Mouse (Mus musculus) embryonic facial prominence, embryonic 10.5 days (tissue): Measurements from ENCODE around the gene Mtrex. TPM values are rescaled to one million over a fixed set of nuclear protein-coding genes. Genes with fewer than 3 reads are reported as not detected.

Source experiments
- DNase-seq: peaks from one replicate; pipeline ENCODE4 v3.0.0-alpha.2; 2017; ENCODE audit warnings: low spot score
- H3K27ac ChIP-seq: fragments of 300-500 bp; sonication (generic); replicated peaks from 2 replicates; pipeline ENCODE4 v1.5.1; 2016; ENCODE audit warnings: mild to moderate bottlenecking
- H3K27me3 ChIP-seq: fragments of 300-500 bp; sonication (generic); replicated peaks from 2 replicates; pipeline ENCODE4 v1.6.1; 2016; ENCODE audit warnings: low read depth, mild to moderate bottlenecking; ENCODE audit not compliant: poor library complexity, severe bottlenecking
- H3K36me3 ChIP-seq: fragments of 300-500 bp; sonication (generic); replicated peaks from 2 replicates; pipeline ENCODE4 v1.6.1; 2016; ENCODE audit warnings: mild to moderate bottlenecking, moderate library complexity
- H3K4me1 ChIP-seq: fragments of 300-500 bp; sonication (generic); 2 replicates; pipeline ENCODE4 v1.6.1; 2016
- H3K4me3 ChIP-seq: fragments of 300-500 bp; sonication (generic); 2 replicates; pipeline ENCODE4 v1.5.1; 2016; ENCODE audit warnings: mild to moderate bottlenecking, moderate library complexity
- H3K9me3 ChIP-seq: fragments of 300-500 bp; sonication (generic); 2 replicates; pipeline ENCODE4 v1.6.1; 2016; ENCODE audit warnings: mild to moderate bottlenecking
- WGBS: fragments of 180-500 bp; shearing (Covaris S2); methylation state at CpG from one replicate; pipeline ENCODE4 v1.1.7; 2016; 5-methylcytosine and 5-hydroxymethylcytosine counted together
- polyA plus RNA-seq: library from polyadenylated mRNA; unstranded; fragments of >200 nt; fragmentation: Nextera tagmentation; extraction: Ambion mirVana; gene quantifications from 2 replicates; pipeline ENCODE4 v1.2.1, GENCODE M21; 2016

Gene Mtrex
- polyA plus RNA-seq, 1 experiment from 2014 or later, result 94.3 TPM

GRCm38 (mm10) chr13:112862978-112863677 is 64.1 kb downstream of the Mtrex start:
- no peak for DNase-seq
- Histone ChIP-seq H3K36me3 (peaks cover 71% of the 10 kb centered on the region), H3K27me3 (no peaks in the 10 kb centered on the region), H3K9me3 (no peaks in the 10 kb centered on the region), H3K4me1 (no peaks in the 10 kb centered on the region), H3K4me3 (no peak overlapping the region), H3K27ac (no peak overlapping the region)
- 98% methylated on average over 1 of the region's 1 CpGs for WGBS

GRCm38 (mm10) chr13:112862342-112862741 is 64.9 kb downstream of the Mtrex start:
- Histone ChIP-seq H3K27ac (no peak overlapping the region), H3K36me3 (peaks cover 63% of the 10 kb centered on the region), H3K9me3 (no peaks in the 10 kb centered on the region), H3K4me1 (no peaks in the 10 kb centered on the region), H3K4me3 (no peak overlapping the region), H3K27me3 (no peaks in the 10 kb centered on the region)
- WGBS, result 82% methylated on average over 3 of the region's 3 CpGs
- no peak for DNase-seq

- WGBS, result 67% methylated on average over 5 of the region's 5 CpGs
- H3K27me3 ChIP-seq, result no peaks in the 10 kb centered on the region
- H3K9me3 ChIP-seq, result no peaks in the 10 kb centered on the region
- H3K36me3 ChIP-seq, result peaks cover 63% of the 10 kb centered on the region
- H3K4me3 ChIP-seq, result no peak overlapping the region
- DNase-seq, result no peak
- no peaks in the 10 kb centered on the region for H3K4me1 ChIP-seq
- H3K27ac ChIP-seq, result no peak overlapping the region
Observed at GRCm38 (mm10) chr13:112861825-112862306, 65.3 kb downstream of the Mtrex start.

- no peaks in the 10 kb centered on the region for H3K27me3 ChIP-seq
- 94% methylated on average over 9 of the region's 9 CpGs for WGBS
- H3K4me1 ChIP-seq, result no peaks in the 10 kb centered on the region
- H3K9me3 ChIP-seq, result no peaks in the 10 kb centered on the region
- H3K27ac ChIP-seq, result no peak overlapping the region
- H3K36me3 ChIP-seq, result peaks cover 57% of the 10 kb centered on the region
- H3K4me3 ChIP-seq, result no peak overlapping the region
- no peak for DNase-seq
Observed at GRCm38 (mm10) chr13:112860911-112861310, 66.3 kb downstream of the Mtrex start.

GRCm38 (mm10) chr13:112860370-112860769 is 66.8 kb downstream of the Mtrex start:
- DNase-seq, result no peak
- Histone ChIP-seq H3K4me3 (no peak overlapping the region), H3K36me3 (peaks cover 51% of the 10 kb centered on the region), H3K4me1 (no peaks in the 10 kb centered on the region), H3K27ac (no peak overlapping the region), H3K9me3 (no peaks in the 10 kb centered on the region), H3K27me3 (no peaks in the 10 kb centered on the region)
- 88% methylated on average over 2 of the region's 2 CpGs for WGBS

GRCm38 (mm10) chr13:112859574-112860134 is 67.5 kb downstream of the Mtrex start:
- Histone ChIP-seq H3K27ac (no peak overlapping the region), H3K36me3 (peaks cover 44% of the 10 kb centered on the region), H3K27me3 (no peaks in the 10 kb centered on the region), H3K9me3 (no peaks in the 10 kb centered on the region), H3K4me1 (no peaks in the 10 kb centered on the region), H3K4me3 (no peak overlapping the region)
- DNase-seq, result no peak
- 88% methylated on average over 21 of the region's 21 CpGs for WGBS

GRCm38 (mm10) chr13:112857921-112858320 is 69.3 kb downstream of the Mtrex start:
- Histone ChIP-seq H3K27ac (no peak overlapping the region), H3K27me3 (no peaks in the 10 kb centered on the region), H3K4me3 (no peak overlapping the region), H3K4me1 (0 out of 2 replicates have a peak, but pooled peaks cover 3% of the 10 kb centered on the region), H3K9me3 (no peaks in the 10 kb centered on the region), H3K36me3 (peaks cover 28% of the 10 kb centered on the region)
- WGBS, result 75% methylated on average over 7 of the region's 7 CpGs
- no peak for DNase-seq

- Histone ChIP-seq H3K4me3 (no peak overlapping the region), H3K27ac (no peak overlapping the region), H3K9me3 (no peaks in the 10 kb centered on the region), H3K27me3 (no peaks in the 10 kb centered on the region), H3K36me3 (peaks cover 12% of the 10 kb centered on the region), H3K4me1 (0 out of 2 replicates have a peak, but pooled peaks cover 3% of the 10 kb centered on the region)
- DNase-seq, result no peak
- 83% methylated on average over 6 of the region's 6 CpGs for WGBS
Observed at GRCm38 (mm10) chr13:112854402-112854801, 72.8 kb downstream of the Mtrex start.

GRCm38 (mm10) chr13:112853710-112854316 is 73.4 kb downstream of the Mtrex start:
- Histone ChIP-seq H3K4me3 (no peak overlapping the region), H3K27me3 (no peaks in the 10 kb centered on the region), H3K9me3 (no peaks in the 10 kb centered on the region), H3K36me3 (peaks cover 7% of the 10 kb centered on the region), H3K27ac (no peak overlapping the region), H3K4me1 (0 out of 2 replicates have a peak, but pooled peaks cover 3% of the 10 kb centered on the region)
- DNase-seq, result no peak
- 64% methylated on average over 17 of the region's 17 CpGs for WGBS

- Histone ChIP-seq H3K9me3 (no peaks in the 10 kb centered on the region; the same call in 1 of the 2 replicates), H3K36me3 (peaks cover 26% of the 10 kb centered on the region), H3K4me1 (no peaks in the 10 kb centered on the region), H3K27ac (no peak overlapping the region), H3K27me3 (no peaks in the 10 kb centered on the region), H3K4me3 (no peak overlapping the region)
- 92% methylated on average over 3 of the region's 3 CpGs for WGBS
- DNase-seq, result no peak
Observed at GRCm38 (mm10) chr13:112845931-112846330, 81.3 kb downstream of the Mtrex start.

- DNase-seq, result no peak
- H3K4me3 ChIP-seq, result no peak overlapping the region
- H3K27me3 ChIP-seq, result no peaks in the 10 kb centered on the region
- peaks cover 14% of the 10 kb centered on the region for H3K36me3 ChIP-seq
- no peaks in the 10 kb centered on the region for H3K4me1 ChIP-seq
- no peak overlapping the region for H3K27ac ChIP-seq
- no peaks in the 10 kb centered on the region; the same call in 1 of the 2 replicates for H3K9me3 ChIP-seq
- whole genome bisulfite sequencing, result 90% methylated on average over 16 of the region's 16 CpGs
Observed at GRCm38 (mm10) chr13:112840241-112841087, 86.7 kb downstream of the Mtrex start.

- no peak for DNase-seq
- Histone ChIP-seq H3K4me1 (peaks cover 3% of the 10 kb centered on the region), H3K9me3 (no peaks in the 10 kb centered on the region), H3K27me3 (no peaks in the 10 kb centered on the region), H3K36me3 (peaks cover 4% of the 10 kb centered on the region; the same call in 1 of the 2 replicates), H3K27ac (no peak overlapping the region), H3K4me3 (no peak overlapping the region)
- WGBS, result 92% methylated on average over 6 of the region's 6 CpGs
Observed at GRCm38 (mm10) chr13:112838562-112839232, 88.5 kb downstream of the Mtrex start.
